Comparison of ENCODE assay signal across 8 mouse cellular contexts in genomic region chr10:79936284-79936910, GRCm38 (mm10). TPM values are rescaled to one million over a fixed set of nuclear protein-coding genes. Genes with fewer than 3 reads are reported as not detected.
A peak's percentile ranks its signal among the peaks of the same experiment; 100 is the strongest.
DNase-seq lines count a peak whose midpoint lies in the region; ATAC-seq and TF ChIP-seq lines count a peak whose summit lies in the region.

No protein-coding gene starts in this region.

- TF ChIP-seq POLR2A in small intestine, adult 2 months (IDR thresholded peaks at IDR 0.05; ENCODE audit: low read depth, low read length), result no peak

- H3K27me3 ChIP-seq in megakaryocyte, embryonic 14.5 days (replicated peaks), result no peaks in the 10 kb centered on the region
- H3K27me3 ChIP-seq in small intestine, adult 2 months (ENCODE audit: control insufficient read depth, insufficient read depth, low read length), result no peaks in the 10 kb centered on the region

- peak overlapping the region; percentile 81 for H3K4me3 ChIP-seq in megakaryocyte, embryonic 14.5 days (replicated peaks)
- H3K4me3 ChIP-seq in small intestine, adult 2 months (ENCODE audit: low read depth, low read length), result peak overlapping the region; percentile 56; the same call in 1 of the 2 replicates

- 8% methylated on average over 10 of the region's 10 CpGs for WGBS in small intestine, adult 2 months

- peak overlapping the region; percentile 32; the same call in 1 of the 2 replicates for H3K27ac ChIP-seq in small intestine, adult 2 months (ENCODE audit: insufficient read depth, low read depth, low read length)

- H3K9me3 ChIP-seq in megakaryocyte, embryonic 14.5 days, result no peaks in the 10 kb centered on the region

- DNase-seq in adrenal gland, postnatal 10 days, result peak; percentile 41
- no peak for DNase-seq in adrenal gland, adult 18-20 months (ENCODE audit: low spot score in 2 of 2)
- peak; percentile 86 to 91 for DNase-seq in kidney, postnatal 36 days
- no peak for DNase-seq in frontal cortex, postnatal 25 days (ENCODE audit: low spot score in 2 of 2)
- no peak for DNase-seq in embryo, embryonic 10 days (ENCODE audit: low spot score)

- H3K4me1 ChIP-seq in megakaryocyte, embryonic 14.5 days, result peaks cover 100% of the 10 kb centered on the region
- peaks cover 44% of the 10 kb centered on the region for H3K4me1 ChIP-seq in small intestine, adult 2 months (ENCODE audit: control insufficient read depth, insufficient read depth, insufficient read length, low read length)

- peaks cover 99% of the 10 kb centered on the region for H3K36me3 ChIP-seq in megakaryocyte, embryonic 14.5 days (replicated peaks; ENCODE audit: low read length)
- H3K36me3 ChIP-seq in small intestine, adult 2 months (ENCODE audit: control insufficient read depth, insufficient read depth, low read length), result 0 out of 2 replicates have a peak, but pooled peaks cover 2% of the 10 kb centered on the region

- ATAC-seq in megakaryocyte, adult 5-6 weeks (ENCODE audit: poor library complexity, severe bottlenecking), result no peak

- TF ChIP-seq CTCF in small intestine, adult 2 months (IDR thresholded peaks at IDR 0.05; ENCODE audit: extremely low read depth, insufficient read length, insufficient replicate concordance, low read depth, low read length), result no peak

RNA-seq across cellular contexts. Expression of gene Arid3a, which starts 9.6 kb away (rescaled TPM):
- 1 to 10 TPM; 6.3 to 8.1 TPM for total RNA-seq in adrenal gland, postnatal 10 days (2021)
- 1 to 10 TPM; 3.6 to 4.3 TPM for total RNA-seq in adrenal gland, adult 18-20 months (2021)
- 89.7 and 142 TPM in 2 replicates for polyA plus RNA-seq in megakaryocyte, embryonic 14.5 days (2012; ENCODE audit: insufficient read depth, low replicate concordance)
- 36.7 and 38.7 TPM in 2 replicates for total RNA-seq in megakaryocyte, adult 5-6 weeks (2015)
- 59.2 and 67.8 TPM in 2 replicates for total RNA-seq in megakaryocyte, adult 5-6 weeks (2017)
- 10.7 and 23.9 TPM in 2 replicates for polyA plus RNA-seq in small intestine, adult 2 months (2012; rRNA removed)

RNA-seq across cellular contexts. Expression of gene R3hdm4, which starts 15.4 kb away (rescaled TPM):
- 10 to 100 TPM; 78.9 to 93.6 TPM for total RNA-seq in adrenal gland, postnatal 10 days (2021)
- total RNA-seq in adrenal gland, adult 18-20 months (2021), result 100 to 1,000 TPM in 1 of 2 experiments, 10 to 100 TPM in 1; 92.0 to 107 TPM
- 418 and 597 TPM in 2 replicates for polyA plus RNA-seq in megakaryocyte, embryonic 14.5 days (2012; ENCODE audit: insufficient read depth, low replicate concordance)
- 118 and 121 TPM in 2 replicates for total RNA-seq in megakaryocyte, adult 5-6 weeks (2015)
- total RNA-seq in megakaryocyte, adult 5-6 weeks (2017), result 92.1 and 134 TPM in 2 replicates
- 86.4 and 104 TPM in 2 replicates for polyA plus RNA-seq in small intestine, adult 2 months (2012; rRNA removed)

RNA-seq across cellular contexts. Expression of gene Kiss1r, which starts 19.6 kb away (rescaled TPM):
- total RNA-seq in adrenal gland, postnatal 10 days (2021), result 1 to 10 TPM in 1 of 2 experiments, under 1 TPM in 1; 0.69 to 1.8 TPM
- 1 to 10 TPM; 1.0 to 2.2 TPM for total RNA-seq in adrenal gland, adult 18-20 months (2021)
- 2.7 and 4.5 TPM in 2 replicates for polyA plus RNA-seq in megakaryocyte, embryonic 14.5 days (2012; ENCODE audit: insufficient read depth, low replicate concordance)
- 0.18 and 0.29 TPM in 2 replicates for total RNA-seq in megakaryocyte, adult 5-6 weeks (2015)
- total RNA-seq in megakaryocyte, adult 5-6 weeks (2017), result 0.26 and 0.77 TPM in 2 replicates
- 3.0 and 5.9 TPM in 2 replicates for polyA plus RNA-seq in small intestine, adult 2 months (2012; rRNA removed)

RNA-seq across cellular contexts. Expression of gene Wdr18, which starts 23.6 kb away (rescaled TPM):
- 10 to 100 TPM; 32.4 to 34.9 TPM for total RNA-seq in adrenal gland, postnatal 10 days (2021)
- 10 to 100 TPM; 37.2 to 40.1 TPM for total RNA-seq in adrenal gland, adult 18-20 months (2021)
- 22.2 and 23.8 TPM in 2 replicates for polyA plus RNA-seq in megakaryocyte, embryonic 14.5 days (2012; ENCODE audit: insufficient read depth, low replicate concordance)
- total RNA-seq in megakaryocyte, adult 5-6 weeks (2015), result 10.6 and 15.7 TPM in 2 replicates
- total RNA-seq in megakaryocyte, adult 5-6 weeks (2017), result 7.8 TPM in 2 replicates
- 34.8 and 44.6 TPM in 2 replicates for polyA plus RNA-seq in small intestine, adult 2 months (2012; rRNA removed)

RNA-seq across cellular contexts. Expression of gene Gm26602, which starts 25.7 kb away (rescaled TPM):
- total RNA-seq in adrenal gland, postnatal 10 days (2021), result not detected
- not detected for total RNA-seq in adrenal gland, adult 18-20 months (2021)
- not detected in 2 replicates for polyA plus RNA-seq in megakaryocyte, embryonic 14.5 days (2012; ENCODE audit: insufficient read depth, low replicate concordance)
- total RNA-seq in megakaryocyte, adult 5-6 weeks (2015), result not detected in 2 replicates
- total RNA-seq in megakaryocyte, adult 5-6 weeks (2017), result not detected in 2 replicates
- polyA plus RNA-seq in small intestine, adult 2 months (2012; rRNA removed), result not detected in 2 replicates

Comparison
In these comparisons a context has a peak if more than half of its experiments do, and no peak if none do; other contexts are left out.
1. DNase-seq: peak in adrenal gland, postnatal 10 days (single experiment) and kidney, postnatal 36 days (2 of 2); none in adrenal gland, adult 18-20 months (0 of 2), frontal cortex, postnatal 25 days (0 of 2) and embryo, embryonic 10 days (single experiment).
2. RNA of gene Arid3a, which starts 9.6 kb away (total RNA-seq): 36.7 to 67.8 TPM in megakaryocyte, adult 5-6 weeks; 6.3 to 8.1 TPM in adrenal gland, postnatal 10 days and 3.6 to 4.3 TPM in adrenal gland, adult 18-20 months; every median in the first group is over 4 times any median in the second.